Mouse (Mus musculus) megakaryocyte, embryonic 14.5 days (primary cell): ENCODE results near the gene Nfix. TPM values are rescaled to one million over a fixed set of nuclear protein-coding genes. Genes with fewer than 3 reads are reported as not detected.
A peak's percentile ranks its signal among the peaks of the same experiment; 100 is the strongest.
"Not testable (repeated sequence)": the region's sequence is repeated elsewhere in the genome, so short reads cannot be mapped to it uniquely, and the experiment has no call there.

ENCODE experiments used
- H3K27me3 ChIP-seq: replicated peaks from 2 replicates; pipeline ENCODE3; 2012; ENCODE audit warnings: inconsistent platforms
- H3K36me3 ChIP-seq: replicated peaks from 2 replicates; pipeline ENCODE3; 2012; ENCODE audit warnings: low read length, inconsistent platforms, mixed read lengths
- H3K4me1 ChIP-seq: 2 replicates; pipeline ENCODE4 v1.6.1; 2012; ENCODE audit warnings: inconsistent platforms
- H3K4me3 ChIP-seq: replicated peaks from 2 replicates; pipeline ENCODE3; 2012; ENCODE audit warnings: moderate library complexity, mild to moderate bottlenecking, inconsistent platforms
- H3K9me3 ChIP-seq: 2 replicates; pipeline ENCODE4 v1.6.1; 2012; ENCODE audit warnings: inconsistent platforms
- FLI1 ChIP-seq: IDR thresholded peaks from 2 replicates; pipeline ENCODE4 v1.6.1; 2012; ENCODE audit warnings: low read length, inconsistent platforms, mixed read lengths
- GATA1 ChIP-seq: IDR thresholded peaks from 3 replicates; pipeline ENCODE4 v1.6.1; 2012; ENCODE audit warnings: mixed read lengths, low read length, inconsistent platforms, borderline replicate concordance
- polyA plus RNA-seq: library from polyadenylated mRNA; stranded (reverse); fragments of >175 nt; gene quantifications from 2 replicates; pipeline ENCODE4 v1.2.3, GENCODE M21; 2012; ENCODE audit warnings: low replicate concordance; ENCODE audit not compliant: insufficient read depth

Gene Nfix
- polyA plus RNA-seq, 1 experiment, result 18.4 TPM

GRCm38 (mm10) chr8:84693332-84693731 lies 106.8 kb downstream of the Nfix start:
- Histone ChIP-seq H3K4me3 (no peak overlapping the region), H3K27me3 (no peaks in the 10 kb centered on the region), H3K4me1 (peaks cover 67% of the 10 kb centered on the region), H3K9me3 (no peaks in the 10 kb centered on the region), H3K36me3 (peaks cover 79% of the 10 kb centered on the region)
- no peak for TF ChIP-seq FLI1
- TF ChIP-seq GATA1, result no peak

GRCm38 (mm10) chr8:84689091-84689915 lies 110.8 kb downstream of the Nfix start:
- Histone ChIP-seq H3K9me3 (no peaks in the 10 kb centered on the region), H3K4me3 (peak overlapping the region; percentile 94), H3K27me3 (no peaks in the 10 kb centered on the region), H3K36me3 (peaks cover 49% of the 10 kb centered on the region), H3K4me1 (peaks cover 70% of the 10 kb centered on the region)
- TF ChIP-seq FLI1, result no peak
- TF ChIP-seq GATA1, result no peak

GRCm38 (mm10) chr8:84687705-84688100 lies 112.4 kb downstream of the Nfix start, which contains the start of gene Nacc1:
Gene Nacc1 (minus strand): TSS chr8:84687862.
- peaks cover 46% of the 10 kb centered on the region for H3K36me3 ChIP-seq
- peaks cover 73% of the 10 kb centered on the region for H3K4me1 ChIP-seq
- no peaks in the 10 kb centered on the region for H3K27me3 ChIP-seq
- no peak for TF ChIP-seq FLI1
- H3K9me3 ChIP-seq, result no peaks in the 10 kb centered on the region
- peak within 1 kb of the TSS; percentile 94 for H3K4me3 ChIP-seq

GRCm38 (mm10) chr8:84687003-84687704 lies 113.0 kb downstream of the Nfix start:
- Histone ChIP-seq H3K9me3 (no peaks in the 10 kb centered on the region), H3K36me3 (peaks cover 46% of the 10 kb centered on the region), H3K4me3 (peak overlapping the region; percentile 93), H3K27me3 (no peaks in the 10 kb centered on the region), H3K4me1 (peaks cover 73% of the 10 kb centered on the region)
- no peak for TF ChIP-seq FLI1
- no peak for TF ChIP-seq GATA1

GRCm38 (mm10) chr8:84686191-84687002 lies 113.7 kb downstream of the Nfix start, which contains the start of gene Trmt1:
Gene Trmt1 (plus strand): TSS chr8:84686307.
- peak within 1 kb of the TSS; percentile 93 for H3K4me3 ChIP-seq
- peaks cover 79% of the 10 kb centered on the region for H3K4me1 ChIP-seq
- no peaks in the 10 kb centered on the region for H3K9me3 ChIP-seq
- TF ChIP-seq GATA1 (no peak), FLI1 (no peak)
- H3K36me3 ChIP-seq, result peaks cover 49% of the 10 kb centered on the region
- no peaks in the 10 kb centered on the region for H3K27me3 ChIP-seq

- H3K4me1 ChIP-seq, result peaks cover 78% of the 10 kb centered on the region
- H3K4me3 ChIP-seq, result no peak overlapping the region
- no peaks in the 10 kb centered on the region for H3K9me3 ChIP-seq
- peaks cover 50% of the 10 kb centered on the region for H3K36me3 ChIP-seq
- H3K27me3 ChIP-seq, result no peaks in the 10 kb centered on the region
- TF ChIP-seq GATA1, result no peak
- no peak for TF ChIP-seq FLI1
These were observed 115.6 kb downstream of the Nfix start for GRCm38 (mm10) chr8:84684537-84684936.

GRCm38 (mm10) chr8:84682257-84682656 lies 117.9 kb downstream of the Nfix start:
- Histone ChIP-seq H3K27me3 (no peaks in the 10 kb centered on the region), H3K4me3 (peak overlapping the region; percentile 20), H3K36me3 (peaks cover 61% of the 10 kb centered on the region), H3K4me1 (peaks cover 84% of the 10 kb centered on the region), H3K9me3 (no peaks in the 10 kb centered on the region)
- no peak for TF ChIP-seq FLI1
- TF ChIP-seq GATA1, result no peak

- TF ChIP-seq GATA1 (no peak), FLI1 (no peak)
- no peaks in the 10 kb centered on the region for H3K9me3 ChIP-seq
- H3K4me3 ChIP-seq, result no peak overlapping the region
- no peaks in the 10 kb centered on the region for H3K27me3 ChIP-seq
- H3K4me1 ChIP-seq, result peaks cover 92% of the 10 kb centered on the region
- peaks cover 67% of the 10 kb centered on the region for H3K36me3 ChIP-seq
These were observed 118.7 kb downstream of the Nfix start for GRCm38 (mm10) chr8:84681476-84681875.

GRCm38 (mm10) chr8:84677305-84677704 lies 122.8 kb downstream of the Nfix start:
- TF ChIP-seq FLI1, result no peak
- TF ChIP-seq GATA1, result no peak
- peak overlapping the region; percentile 77 for H3K4me3 ChIP-seq
- no peaks in the 10 kb centered on the region for H3K9me3 ChIP-seq
- peaks cover 68% of the 10 kb centered on the region for H3K4me1 ChIP-seq
- H3K27me3 ChIP-seq, result no peaks in the 10 kb centered on the region
- peaks cover 78% of the 10 kb centered on the region for H3K36me3 ChIP-seq

- not testable (repeated sequence) for H3K4me3 ChIP-seq, H3K27me3 ChIP-seq, H3K9me3 ChIP-seq
- H3K4me1 ChIP-seq, result peaks cover 38% of the 10 kb centered on the region
- H3K36me3 ChIP-seq, result peaks cover 65% of the 10 kb centered on the region
These were observed 129.7 kb downstream of the Nfix start for GRCm38 (mm10) chr8:84670295-84671006.
